Mouse (Mus musculus) kidney, adult 11 months (tissue): ENCODE results near the gene Zfp512.
A peak's percentile ranks its signal among the peaks of the same experiment; 100 is the strongest.
"Not testable (repeated sequence)": the region's sequence is repeated elsewhere in the genome, so short reads cannot be mapped to it uniquely, and the experiment has no call there.

Source experiments
- DNase-seq: peaks from one replicate; pipeline ENCODE4 v3.0.0; 2022

Gene Zfp512

DNA sequence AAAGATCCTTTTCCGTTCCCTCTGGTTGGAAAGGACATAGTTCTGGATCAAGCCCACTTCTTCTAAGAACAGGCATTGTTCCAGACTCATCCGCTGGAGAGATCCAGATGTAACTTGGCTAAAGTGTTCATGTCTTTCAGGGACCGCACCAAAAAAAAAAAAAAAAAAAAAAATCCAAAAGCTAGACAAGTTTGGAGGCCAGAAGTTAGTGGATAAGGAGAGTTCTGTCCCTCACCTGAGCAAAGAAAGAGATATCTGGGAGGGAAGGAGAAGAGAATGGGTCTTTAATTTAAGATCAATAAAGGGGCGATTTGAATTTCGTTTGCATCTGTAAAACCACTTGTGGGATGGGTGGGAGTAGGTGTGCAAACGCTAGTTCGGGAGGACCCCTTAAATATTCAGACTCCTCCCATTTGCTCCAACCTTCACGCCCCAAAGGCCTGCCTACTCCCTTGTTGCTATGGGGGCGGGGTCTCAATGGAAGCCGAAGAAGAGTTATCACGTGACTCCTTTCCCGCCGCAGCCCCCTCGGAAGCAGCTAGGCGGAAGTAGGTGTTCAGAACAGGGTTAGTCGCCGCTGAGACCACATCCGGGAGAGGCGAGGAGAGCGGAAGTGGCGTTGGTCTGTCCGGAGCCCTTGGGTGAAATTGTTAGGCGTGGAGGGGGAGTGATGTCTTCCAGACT is at the start of gene Zfp512:
Zfp512 (plus strand) TSS at position 554 of the 684 bp plus-strand sequence.
- peak; percentile 97 for DNase-seq

- not testable (repeated sequence) for DNase-seq
These were observed 17.5 kb upstream of the Zfp512 start for GRCm38 (mm10) chr5:31434727-31435126.

DNA sequence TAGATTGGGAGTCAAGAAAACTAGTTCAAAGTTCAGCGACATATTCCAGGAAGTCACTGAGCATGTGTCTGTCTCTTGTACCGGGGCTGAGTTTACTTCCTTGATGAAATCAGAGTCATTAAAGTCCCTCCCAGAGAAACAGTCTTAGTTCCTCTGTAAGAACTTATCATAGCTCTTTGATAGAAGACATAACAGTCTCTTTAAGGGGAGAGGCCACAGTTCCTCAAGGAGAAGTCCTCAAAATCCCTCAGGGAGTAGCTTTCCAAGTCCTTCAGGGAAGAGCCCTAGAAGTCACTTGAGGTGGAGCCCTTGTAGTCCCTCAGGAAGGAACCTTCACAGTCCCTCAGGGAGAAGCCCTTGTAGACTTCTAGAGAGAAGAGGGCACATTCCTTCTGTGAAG is 895 bp upstream of the Zfp512 start:
- no peak for DNase-seq

- no peak for DNase-seq
These were observed 289 bp downstream of the Zfp512 start for GRCm38 (mm10) chr5:31452562-31452878.

DNA sequence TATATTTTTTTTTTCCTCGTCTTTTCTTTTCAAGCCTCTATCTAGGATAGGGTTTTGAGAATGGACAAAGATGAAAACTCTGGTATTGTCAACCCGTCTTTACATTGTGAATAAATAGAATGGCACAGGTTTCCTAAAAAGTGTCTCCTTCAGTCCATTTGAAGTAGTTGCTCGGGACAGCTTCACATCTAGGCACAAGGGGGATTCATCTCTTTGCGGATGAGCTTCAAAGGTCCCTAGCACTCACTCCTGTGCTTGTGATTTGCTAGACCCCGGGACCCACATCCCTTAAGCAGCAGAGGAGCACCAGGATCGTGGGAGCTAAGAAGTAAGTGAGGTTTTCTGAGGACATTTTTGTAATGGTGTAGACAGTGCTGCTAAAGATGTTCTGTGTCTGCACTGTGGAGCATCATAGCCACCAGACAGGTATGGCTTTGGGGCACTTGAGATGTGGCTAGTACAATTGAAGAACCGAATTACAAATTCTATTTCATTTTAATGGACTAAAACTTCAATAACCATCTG is 717 bp downstream of the Zfp512 start:
- DNase-seq: no peak

DNA sequence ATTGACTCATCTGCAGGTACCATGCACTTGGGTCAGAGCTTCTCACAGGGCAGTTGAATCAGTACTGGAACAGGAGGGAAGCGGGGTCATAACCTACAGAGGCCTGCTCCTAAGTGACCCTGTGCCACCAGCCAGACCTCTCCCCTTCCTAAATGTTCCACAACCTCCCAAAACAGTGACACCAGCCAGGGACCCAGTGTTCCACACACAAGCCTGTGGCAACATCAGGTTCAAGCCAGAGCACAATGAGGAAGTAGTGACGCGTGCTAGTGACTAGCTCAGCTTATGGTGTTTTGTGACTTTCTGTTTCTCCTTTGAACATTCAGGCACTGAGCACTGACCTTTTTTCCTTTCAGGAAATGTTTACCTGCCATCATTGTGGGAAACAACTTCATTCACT is 15.6 kb downstream of the Zfp512 start:
- no peak for DNase-seq

DNA sequence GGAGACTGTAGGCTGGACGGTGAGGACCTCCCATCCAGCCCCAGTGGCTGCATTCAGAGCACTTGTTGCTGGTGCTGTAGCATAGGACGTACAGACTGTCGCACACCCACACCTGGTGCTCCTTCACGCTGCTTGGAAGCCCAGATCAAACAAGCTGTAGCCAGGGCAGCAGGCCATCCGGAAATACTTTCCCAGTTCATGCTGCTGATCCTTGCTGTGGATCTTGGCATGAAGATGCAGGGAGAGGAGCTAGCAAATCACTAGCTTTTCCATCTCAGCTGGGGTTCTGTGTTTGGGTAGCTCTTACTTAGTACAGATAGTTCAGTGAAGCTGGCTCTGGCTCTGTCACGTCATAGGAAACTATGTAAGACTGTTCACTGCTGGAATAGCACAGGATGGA is 17.5 kb downstream of the Zfp512 start:
- DNase-seq: no peak

- DNase-seq: no peak
These were observed 18.1 kb downstream of the Zfp512 start for GRCm38 (mm10) chr5:31470334-31470733.

DNA sequence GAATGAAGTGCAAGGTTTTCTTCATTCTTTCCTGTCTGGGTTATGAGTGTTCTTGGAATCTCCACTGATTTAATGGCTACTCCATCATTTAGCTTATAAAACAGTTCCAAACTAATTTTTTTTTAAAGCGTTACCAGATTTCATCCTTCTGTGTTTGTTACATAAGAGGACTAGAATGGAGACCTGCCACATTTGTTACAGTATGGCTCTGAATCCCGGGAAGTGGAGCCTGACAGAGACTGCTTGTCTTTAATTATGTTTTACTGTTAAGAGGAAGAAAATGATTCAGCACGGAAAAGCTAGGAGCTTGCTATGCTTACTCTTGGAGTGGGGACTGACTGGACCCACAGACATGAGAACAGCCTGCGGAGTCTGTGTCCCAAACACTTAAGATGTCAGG is 28.3 kb downstream of the Zfp512 start:
- no peak for DNase-seq

DNA sequence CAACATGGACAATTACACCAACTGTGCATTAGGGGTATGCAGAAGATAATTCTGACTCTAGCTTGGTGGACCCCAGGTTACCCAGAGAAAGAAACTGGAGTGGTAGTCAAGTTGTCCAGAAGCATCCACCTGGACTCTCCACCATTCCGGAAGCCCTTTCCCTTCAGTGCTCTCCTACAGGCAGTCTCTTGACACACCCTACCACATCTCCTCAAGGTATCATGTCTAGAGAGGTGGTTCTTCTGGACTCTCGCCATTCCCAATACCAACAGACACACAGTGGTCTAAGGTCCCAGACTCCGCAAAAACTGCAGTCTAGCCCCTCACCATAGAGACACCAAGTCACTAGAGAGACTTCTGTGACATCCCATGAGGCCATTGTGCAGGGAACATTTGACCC is 33.2 kb downstream of the Zfp512 start, which contains the start of gene 4930548H24Rik:
4930548H24Rik (plus strand) TSS at position 301 of the 400 bp plus-strand sequence.
- no peak for DNase-seq

DNA sequence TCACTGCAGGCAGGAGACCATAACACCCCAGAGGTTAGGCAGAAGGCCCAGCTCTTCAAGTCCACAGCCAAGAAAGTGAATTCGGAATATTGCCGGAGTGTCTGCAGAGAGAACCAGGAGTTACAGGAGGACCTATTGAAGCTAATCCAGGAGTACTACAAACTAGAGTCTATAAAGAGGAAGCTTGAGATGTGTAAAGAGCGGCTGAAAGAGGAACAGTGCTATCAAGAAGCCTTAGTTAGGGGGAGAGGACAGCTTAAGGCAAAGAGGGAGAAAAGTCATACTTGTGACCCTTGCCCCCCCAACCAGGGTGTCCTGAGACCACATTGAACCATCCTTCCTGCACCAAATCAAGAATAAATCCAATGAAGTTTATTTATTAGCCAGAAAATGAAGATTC is 35.7 kb downstream of the Zfp512 start:
- no peak for DNase-seq

DNA sequence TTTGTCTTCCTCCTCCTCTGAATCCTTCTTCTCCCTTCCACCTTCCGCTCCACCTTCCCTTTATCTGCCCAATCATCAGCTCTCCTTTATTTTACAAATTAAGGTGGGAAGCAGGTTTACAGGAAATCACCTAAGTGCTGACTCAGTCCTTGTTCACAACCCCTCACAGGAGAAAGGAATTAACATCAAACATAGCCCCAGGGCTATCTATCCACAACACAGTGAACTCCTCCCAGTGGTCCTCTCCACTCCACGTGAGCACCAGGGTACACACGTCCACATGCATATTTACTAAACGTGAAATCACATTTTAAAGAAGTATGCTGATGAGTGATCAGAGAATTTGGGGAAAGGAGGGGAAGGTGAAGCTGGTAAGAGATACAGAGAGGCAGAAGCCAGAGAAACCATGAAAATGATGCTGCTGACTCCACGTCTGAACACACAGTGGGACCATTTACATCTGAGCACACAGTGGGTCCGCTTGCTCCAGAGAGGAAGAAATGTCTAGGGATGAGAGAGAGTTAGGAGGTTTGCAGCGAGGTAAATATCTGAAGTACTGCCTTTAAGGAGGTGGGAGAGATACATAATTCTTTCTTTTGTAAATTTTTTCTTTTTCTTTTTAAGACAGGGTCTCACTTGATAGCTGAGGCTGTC is 37.0 kb downstream of the Zfp512 start:
- no peak for DNase-seq

- DNase-seq: no peak
These were observed 39.8 kb downstream of the Zfp512 start for GRCm38 (mm10) chr5:31492031-31492430.

GRCm38 (mm10) chr5:31494513-31495297 is 42.5 kb downstream of the Zfp512 start, which contains the start of gene Gpn1:
Gpn1 (plus strand) TSS chr5:31494741.
- DNase-seq: peak; percentile 92

DNA sequence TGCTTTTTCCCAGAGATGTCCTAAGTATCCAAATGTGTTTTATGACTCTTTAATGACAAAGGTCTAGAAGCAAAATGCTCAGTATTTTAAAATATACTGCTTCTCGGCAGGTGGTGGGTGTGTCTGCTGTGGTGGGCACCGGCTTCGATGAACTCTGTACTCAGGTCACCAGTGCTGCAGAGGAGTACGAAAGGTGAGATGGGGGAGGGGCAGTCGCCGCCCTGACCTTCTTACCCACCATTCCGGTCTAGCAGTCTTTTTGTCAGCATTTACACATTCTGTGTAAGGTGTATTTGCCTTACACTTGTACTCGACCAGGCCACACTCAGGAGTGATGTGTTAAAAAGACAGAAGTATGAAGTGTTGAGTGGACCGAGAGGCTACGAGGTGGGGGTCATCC is 52.6 kb downstream of the Zfp512 start:
- DNase-seq: no peak

DNA sequence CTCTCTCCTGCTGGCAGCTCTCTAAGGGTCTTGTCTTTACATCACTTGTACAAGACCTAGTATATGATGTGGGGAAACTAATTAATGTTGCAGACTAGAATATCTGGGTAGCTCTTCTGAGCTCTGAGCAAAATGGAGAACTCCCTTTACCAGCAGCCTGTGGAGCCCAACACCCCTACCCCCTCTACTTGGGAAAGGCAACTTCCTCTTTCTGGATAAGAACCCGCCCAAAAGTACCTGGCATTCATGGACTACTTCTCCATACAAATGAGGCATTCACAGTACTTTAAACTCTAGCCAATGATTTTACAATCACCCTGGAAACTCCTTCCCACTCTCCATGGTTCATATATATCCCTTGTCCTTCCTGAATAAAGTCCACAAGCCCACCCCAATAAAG is 60.2 kb downstream of the Zfp512 start:
- DNase-seq: no peak

DNA sequence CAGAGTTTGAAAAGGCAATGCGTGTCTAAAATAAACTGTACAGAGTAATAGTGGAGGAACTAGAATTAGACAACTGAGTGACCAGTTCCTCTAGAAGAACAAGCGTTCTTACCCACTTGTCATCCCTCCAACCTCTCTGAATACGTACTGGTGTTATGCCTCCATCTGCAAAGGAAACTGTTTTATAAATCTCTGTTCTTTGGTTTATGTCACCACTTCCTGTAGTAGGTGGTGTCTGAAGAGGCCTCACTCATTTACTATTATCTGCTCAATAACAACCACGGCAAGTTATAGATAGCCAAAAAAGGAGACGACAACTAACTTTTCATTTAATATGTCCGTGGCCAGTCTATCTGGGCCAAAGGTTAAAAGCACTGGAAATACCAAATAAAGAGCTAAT is 68.3 kb downstream of the Zfp512 start:
- no peak for DNase-seq

DNA sequence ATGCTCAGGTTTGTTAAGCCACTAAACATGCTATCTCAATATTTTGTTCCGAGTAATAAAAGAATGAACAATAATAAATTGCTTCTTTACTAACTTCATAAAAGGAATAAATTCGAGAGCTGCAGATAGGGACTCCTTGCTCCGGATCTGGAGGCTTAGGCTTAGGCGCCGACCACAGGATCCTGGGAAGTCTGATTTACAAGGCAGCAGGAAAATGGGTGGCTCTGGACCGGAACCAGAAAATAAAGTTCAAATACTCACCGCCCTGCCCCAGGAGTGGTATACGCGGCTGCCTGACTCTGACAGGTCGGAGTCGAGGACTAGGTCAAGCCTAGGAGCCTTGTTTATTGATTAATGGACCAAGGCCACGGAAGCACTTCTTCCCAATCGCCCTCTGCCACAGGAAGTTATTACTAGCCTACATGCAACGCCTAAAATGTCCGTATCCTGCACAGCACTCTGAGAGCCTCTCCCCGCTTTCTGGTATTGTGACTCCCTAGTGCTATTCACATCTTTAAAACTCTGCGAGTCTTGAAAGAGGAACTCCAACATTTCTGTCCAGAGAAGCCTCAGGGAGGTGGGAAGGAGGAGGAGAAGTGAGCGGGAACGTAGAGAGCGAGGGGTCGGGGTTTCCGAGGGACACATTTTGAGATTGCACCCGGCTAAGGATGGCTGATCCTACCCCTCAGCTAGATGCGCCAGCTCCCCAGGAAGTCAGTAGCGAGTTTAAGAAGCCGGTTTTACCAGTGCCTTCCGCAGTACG is 74.3 kb downstream of the Zfp512 start, which contains the start of gene Slc4a1ap:
Slc4a1ap (plus strand) TSS at position 642 of the 763 bp plus-strand sequence.
- peak; percentile 81 for DNase-seq

DNA sequence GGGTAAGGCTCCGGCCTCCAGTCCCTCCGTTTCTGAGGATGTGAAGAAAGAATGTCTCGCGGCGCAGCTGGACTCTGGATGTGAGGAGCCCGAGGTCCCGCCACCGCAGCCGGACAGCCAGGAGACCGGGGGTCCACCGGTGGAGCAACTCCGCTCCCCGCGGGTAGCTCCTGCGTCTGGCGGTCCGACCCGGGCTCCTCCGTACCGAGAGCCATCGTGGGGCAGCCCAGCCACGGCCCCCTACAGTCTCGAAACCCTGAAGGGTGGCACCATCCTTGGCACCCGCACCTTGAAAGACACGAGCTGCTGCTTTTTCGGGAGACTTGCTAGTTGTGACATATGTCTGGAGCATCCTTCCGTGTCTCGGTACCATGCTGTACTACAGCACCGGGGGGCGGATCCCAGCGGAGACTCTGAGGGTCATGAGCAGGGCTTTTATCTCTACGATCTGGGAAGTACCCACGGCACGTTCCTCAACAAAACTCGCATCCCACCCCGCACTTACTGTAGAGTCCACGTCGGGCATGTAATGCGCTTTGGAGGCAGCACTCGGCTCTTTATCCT is 75.0 kb downstream of the Zfp512 start:
- DNase-seq: peak; percentile 17

- DNase-seq: not testable (repeated sequence)
These were observed 75.5 kb downstream of the Zfp512 start, which contains the start of gene Supt7l for GRCm38 (mm10) chr5:31527707-31528106. Supt7l (minus strand) TSS chr5:31527807.

DNA sequence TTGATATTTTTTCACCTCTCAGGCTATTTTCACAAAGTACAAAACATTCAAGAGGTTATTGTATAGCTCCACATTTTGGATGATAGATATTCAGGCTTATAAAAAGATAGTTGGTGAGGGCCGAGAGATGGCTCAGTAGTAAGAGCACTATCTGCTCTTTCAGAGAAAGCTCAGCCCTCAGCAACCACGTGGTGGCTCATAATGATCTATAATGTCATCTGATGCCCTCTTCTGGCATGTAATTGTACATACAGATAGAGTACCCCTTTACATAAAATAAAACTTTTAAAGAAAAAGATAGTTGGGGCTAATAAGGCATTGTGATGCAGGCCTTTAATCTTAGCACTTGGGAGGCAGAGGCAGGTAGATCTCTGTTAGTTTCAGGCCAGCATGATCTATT is 76.3 kb downstream of the Zfp512 start:
- no peak for DNase-seq
